Mouse (Mus musculus) retina, adult 2 months (tissue): ENCODE data around the gene Rbks.

Experiments used
- DNase-seq: peaks from one replicate; pipeline ENCODE4 v3.0.0-alpha.2; 2012; ENCODE audit warnings: low read depth, low spot score

Rbks gene

GRCm38 (mm10) chr5:31588016-31588415 is 109.4 kb downstream of the Rbks start:
- DNase-seq, result no peak

GRCm38 (mm10) chr5:31585526-31585925 is 111.9 kb downstream of the Rbks start:
- no peak for DNase-seq

DNA sequence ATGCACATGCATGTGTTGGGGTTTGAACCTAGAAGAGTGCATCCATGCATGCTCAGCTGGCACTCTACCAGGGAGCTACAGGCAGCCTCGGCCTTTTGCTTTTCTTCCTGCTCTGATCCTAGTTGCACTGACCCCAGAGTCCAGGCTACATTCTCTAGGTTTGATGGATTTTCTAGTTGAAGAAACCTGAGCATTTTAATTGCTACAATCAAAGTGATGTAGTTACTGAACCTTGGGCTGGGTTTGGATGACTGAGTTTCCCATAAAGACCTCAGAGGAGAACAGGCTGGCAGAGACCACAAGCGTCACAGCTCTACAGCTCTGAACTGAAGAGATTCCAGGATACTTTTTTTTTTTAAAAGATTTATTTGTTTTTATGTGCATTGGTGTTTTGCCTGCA is 114.2 kb downstream of the Rbks start:
- no peak for DNase-seq

DNA sequence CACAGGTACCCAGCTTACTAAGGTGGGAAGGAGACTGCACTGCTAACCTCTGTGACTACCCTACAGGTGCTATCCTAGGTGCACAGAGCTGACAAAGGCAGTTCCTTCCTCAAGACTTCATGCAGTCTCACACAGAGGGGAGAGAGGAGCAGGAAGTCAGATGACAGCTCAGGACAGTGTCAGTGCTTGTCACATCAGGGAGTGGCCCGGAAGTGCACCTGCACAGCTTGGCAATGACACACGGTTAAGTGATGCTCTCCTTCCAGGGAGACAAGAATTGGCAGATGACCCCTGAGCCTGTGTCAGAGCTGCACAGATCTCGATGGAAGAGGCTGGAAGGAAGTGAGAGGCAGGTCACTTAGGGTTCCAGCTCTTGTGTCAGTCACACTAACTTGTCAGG is 115.5 kb downstream of the Rbks start:
- no peak for DNase-seq

DNA sequence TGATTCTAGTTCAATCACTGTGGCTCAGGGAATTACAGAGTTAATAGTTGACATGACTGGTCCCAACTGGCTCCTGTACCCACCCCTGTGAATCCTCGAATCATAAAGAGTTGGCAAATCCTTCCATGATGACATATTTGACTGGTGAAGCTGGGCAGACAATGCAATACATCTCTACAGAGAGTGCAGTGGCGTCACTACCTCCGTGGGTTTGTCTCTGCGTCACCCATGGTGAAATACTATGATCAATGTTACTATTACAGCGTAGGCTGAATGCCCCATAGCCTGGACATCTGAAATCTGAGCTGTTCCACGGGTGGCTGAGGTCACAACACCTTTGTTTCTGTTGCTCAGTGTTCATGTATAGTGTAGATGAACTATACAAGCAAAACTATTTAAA is 116.2 kb downstream of the Rbks start:
- no peak for DNase-seq

DNA sequence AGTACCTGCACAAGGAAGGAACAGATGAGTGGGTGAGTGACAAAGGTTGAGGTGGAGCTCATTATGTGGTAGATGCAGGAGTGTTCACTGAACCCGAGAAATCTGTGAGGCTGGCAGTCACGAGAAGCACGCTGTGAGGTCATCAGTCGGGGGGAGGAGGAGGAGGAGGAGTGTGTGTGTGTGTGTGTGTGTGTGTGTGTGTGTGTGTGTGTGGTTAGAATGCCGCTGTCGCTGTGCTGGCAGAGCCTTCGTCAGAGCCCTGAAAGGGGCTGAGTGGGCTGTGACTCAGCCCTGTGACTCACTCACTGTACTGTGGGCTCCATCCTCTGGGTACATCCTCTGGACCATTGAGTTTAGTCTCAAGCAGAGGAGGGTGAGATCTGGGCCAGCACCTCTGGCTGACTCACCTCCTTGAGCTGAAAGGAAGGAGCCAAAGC is 120.9 kb downstream of the Rbks start:
- no peak for DNase-seq
